Mouse (Mus musculus): ENCODE measurements at regions not wholly inside any gene's neighbourhood (a gene's known extent, or its start where the extent isn't known, plus 50 kb on each side); places are given as distances from the start of the nearest gene placed in this dataset.
"Not testable (repeated sequence)": the region's sequence is repeated elsewhere in the genome, so short reads cannot be mapped to it uniquely, and the experiment has no call there.

GRCm38 (mm10) chr14:53731600-53731999 is 522.3 kb downstream of the Dad1 start:
- TF ChIP-seq POLR2A (IDR thresholded peaks at IDR 0.05; ENCODE audit: borderline replicate concordance, insufficient read depth, low read length); CTCF (IDR thresholded peaks at IDR 0.05; ENCODE audit: borderline replicate concordance, insufficient read depth, low read depth, low read length): not testable (repeated sequence)

Measured in cerebellum, adult 2 months (tissue).